Mouse (Mus musculus): ENCODE results near the gene Rft1.
A peak's percentile ranks its signal among the peaks of the same experiment; 100 is the strongest.

Rft1 gene

GRCm38 (mm10) chr14:30697407-30698052 lies 43.4 kb downstream of the Rft1 start:
- Histone ChIP-seq H3K27me3 (ENCODE audit: insufficient read depth, low read length) (no peaks in the 10 kb centered on the region), H3K4me3 (replicated peaks; ENCODE audit: low read length) (no peak overlapping the region), H3K36me3 (ENCODE audit: insufficient read depth, low read length) (peaks cover 9% of the 10 kb centered on the region; the same call in 1 of the 2 replicates), H3K9me3 (ENCODE audit: low read length) (no peaks in the 10 kb centered on the region), H3K4me1 (replicated peaks; ENCODE audit: low read depth, low read length) (no peaks in the 10 kb centered on the region)
- no peak for TF ChIP-seq POU5F1 (IDR thresholded peaks at IDR 0.05; ENCODE audit: borderline replicate concordance, low read length)
- no peak for TF ChIP-seq NANOG (IDR thresholded peaks at IDR 0.05; ENCODE audit: borderline replicate concordance, low read length)
- TF ChIP-seq CTCF (conservative IDR thresholded peaks at IDR 0.05; ENCODE audit: low read length), result no peak

GRCm38 (mm10) chr14:30699656-30700055 lies 45.5 kb downstream of the Rft1 start:
- H3K9me3 ChIP-seq (ENCODE audit: low read length), result no peaks in the 10 kb centered on the region
- H3K36me3 ChIP-seq (ENCODE audit: insufficient read depth, low read length), result peaks cover 4% of the 10 kb centered on the region; the same call in 1 of the 2 replicates
- 0 out of 2 replicates have a peak, but pooled peaks cover under 1% of the 10 kb centered on the region for H3K27me3 ChIP-seq (ENCODE audit: insufficient read depth, low read length)
- no peaks in the 10 kb centered on the region for H3K4me1 ChIP-seq (replicated peaks; ENCODE audit: low read depth, low read length)
- H3K4me3 ChIP-seq (replicated peaks; ENCODE audit: low read length), result no peak overlapping the region
- no peak for TF ChIP-seq POU5F1 (IDR thresholded peaks at IDR 0.05; ENCODE audit: borderline replicate concordance, low read length)
- no peak for TF ChIP-seq NANOG (IDR thresholded peaks at IDR 0.05; ENCODE audit: borderline replicate concordance, low read length)
- peak; percentile 89 for TF ChIP-seq CTCF (conservative IDR thresholded peaks at IDR 0.05; ENCODE audit: low read length)

GRCm38 (mm10) chr14:30702512-30702911 lies 48.4 kb downstream of the Rft1 start:
- Histone ChIP-seq H3K36me3 (ENCODE audit: insufficient read depth, low read length) (no peaks in the 10 kb centered on the region), H3K4me3 (replicated peaks; ENCODE audit: low read length) (no peak overlapping the region)
- TF ChIP-seq NANOG (IDR thresholded peaks at IDR 0.05; ENCODE audit: borderline replicate concordance, low read length) (no peak), CTCF (conservative IDR thresholded peaks at IDR 0.05; ENCODE audit: low read length) (no peak)

GRCm38 (mm10) chr14:30703079-30703478 lies 48.9 kb downstream of the Rft1 start:
- Histone ChIP-seq H3K4me1 (replicated peaks; ENCODE audit: low read depth, low read length) (no peaks in the 10 kb centered on the region), H3K9me3 (ENCODE audit: low read length) (no peaks in the 10 kb centered on the region), H3K36me3 (ENCODE audit: insufficient read depth, low read length) (no peaks in the 10 kb centered on the region), H3K4me3 (replicated peaks; ENCODE audit: low read length) (no peak overlapping the region), H3K27me3 (ENCODE audit: insufficient read depth, low read length) (peaks cover 17% of the 10 kb centered on the region)
- TF ChIP-seq CTCF (conservative IDR thresholded peaks at IDR 0.05; ENCODE audit: low read length), result no peak
- TF ChIP-seq POU5F1 (IDR thresholded peaks at IDR 0.05; ENCODE audit: borderline replicate concordance, low read length), result no peak
- no peak for TF ChIP-seq NANOG (IDR thresholded peaks at IDR 0.05; ENCODE audit: borderline replicate concordance, low read length)

More at GRCm38 (mm10) chr14:30702512-30702911, 48.4 kb downstream of the Rft1 start:
- H3K27me3 ChIP-seq (ENCODE audit: insufficient read depth, low read length), result peaks cover 17% of the 10 kb centered on the region
- no peaks in the 10 kb centered on the region for H3K4me1 ChIP-seq (replicated peaks; ENCODE audit: low read depth, low read length)
- H3K9me3 ChIP-seq (ENCODE audit: low read length), result no peaks in the 10 kb centered on the region

- Histone ChIP-seq H3K27me3 (ENCODE audit: insufficient read depth, low read length) (peaks cover 17% of the 10 kb centered on the region), H3K9me3 (ENCODE audit: low read length) (no peaks in the 10 kb centered on the region), H3K4me3 (replicated peaks; ENCODE audit: low read length) (no peak overlapping the region), H3K4me1 (replicated peaks; ENCODE audit: low read depth, low read length) (no peaks in the 10 kb centered on the region), H3K36me3 (ENCODE audit: insufficient read depth, low read length) (no peaks in the 10 kb centered on the region)
- no peak for TF ChIP-seq POU5F1 (IDR thresholded peaks at IDR 0.05; ENCODE audit: borderline replicate concordance, low read length)
- no peak for TF ChIP-seq NANOG (IDR thresholded peaks at IDR 0.05; ENCODE audit: borderline replicate concordance, low read length)
- no peak for TF ChIP-seq CTCF (conservative IDR thresholded peaks at IDR 0.05; ENCODE audit: low read length)
Observed at GRCm38 (mm10) chr14:30704098-30704855, 50.1 kb downstream of the Rft1 start.

GRCm38 (mm10) chr14:30711892-30712291 lies 57.7 kb downstream of the Rft1 start:
- Histone ChIP-seq H3K36me3 (ENCODE audit: insufficient read depth, low read length) (no peaks in the 10 kb centered on the region), H3K4me3 (replicated peaks; ENCODE audit: low read length) (no peak overlapping the region), H3K9me3 (ENCODE audit: low read length) (no peaks in the 10 kb centered on the region), H3K4me1 (replicated peaks; ENCODE audit: low read depth, low read length) (peaks cover 10% of the 10 kb centered on the region), H3K27me3 (ENCODE audit: insufficient read depth, low read length) (peaks cover 44% of the 10 kb centered on the region)
- TF ChIP-seq CTCF (conservative IDR thresholded peaks at IDR 0.05; ENCODE audit: low read length), result no peak
- TF ChIP-seq NANOG (IDR thresholded peaks at IDR 0.05; ENCODE audit: borderline replicate concordance, low read length), result no peak
- no peak for TF ChIP-seq POU5F1 (IDR thresholded peaks at IDR 0.05; ENCODE audit: borderline replicate concordance, low read length)

DNA sequence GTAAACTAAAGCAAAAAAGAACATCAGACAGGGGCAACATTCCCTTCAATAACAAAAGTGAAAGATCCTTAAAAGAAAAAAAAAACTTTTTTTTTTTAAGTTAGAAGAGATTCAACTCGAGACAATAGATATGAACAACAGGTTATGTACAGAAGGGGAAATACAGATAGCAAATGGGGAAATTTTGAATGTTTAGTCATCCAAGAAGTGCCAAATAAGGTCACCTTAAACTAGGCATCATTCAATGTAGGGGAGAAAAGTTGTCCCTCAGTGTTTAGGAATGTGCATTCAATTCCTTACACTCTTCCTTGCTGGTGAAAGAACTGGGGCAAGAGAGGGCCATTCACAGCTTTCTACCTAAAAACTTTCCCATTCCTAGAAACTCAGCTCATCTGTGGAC lies 59.6 kb downstream of the Rft1 start:
- H3K4me3 ChIP-seq (replicated peaks; ENCODE audit: low read length), result no peak overlapping the region
- H3K27me3 ChIP-seq (ENCODE audit: insufficient read depth, low read length), result peaks cover 56% of the 10 kb centered on the region
- peaks cover 21% of the 10 kb centered on the region for H3K4me1 ChIP-seq (replicated peaks; ENCODE audit: low read depth, low read length)
- H3K36me3 ChIP-seq (ENCODE audit: insufficient read depth, low read length), result no peaks in the 10 kb centered on the region
- no peak for TF ChIP-seq CTCF (conservative IDR thresholded peaks at IDR 0.05; ENCODE audit: low read length)
- TF ChIP-seq POU5F1 (IDR thresholded peaks at IDR 0.05; ENCODE audit: borderline replicate concordance, low read length), result no peak
- no peak for TF ChIP-seq NANOG (IDR thresholded peaks at IDR 0.05; ENCODE audit: borderline replicate concordance, low read length)
- H3K9me3 ChIP-seq (ENCODE audit: low read length), result no peaks in the 10 kb centered on the region

- peak within 1 kb of the TSS; percentile 90 for H3K4me3 ChIP-seq (replicated peaks; ENCODE audit: low read length)
- TF ChIP-seq NANOG (IDR thresholded peaks at IDR 0.05; ENCODE audit: borderline replicate concordance, low read length), result no peak
- TF ChIP-seq POU5F1 (IDR thresholded peaks at IDR 0.05; ENCODE audit: borderline replicate concordance, low read length), result no peak
- TF ChIP-seq CTCF (conservative IDR thresholded peaks at IDR 0.05; ENCODE audit: low read length), result no peak
- peaks cover 57% of the 10 kb centered on the region for H3K27me3 ChIP-seq (ENCODE audit: insufficient read depth, low read length)
- H3K4me1 ChIP-seq (replicated peaks; ENCODE audit: low read depth, low read length), result peaks cover 21% of the 10 kb centered on the region
- H3K9me3 ChIP-seq (ENCODE audit: low read length), result no peaks in the 10 kb centered on the region
- H3K36me3 ChIP-seq (ENCODE audit: insufficient read depth, low read length), result no peaks in the 10 kb centered on the region
Observed at GRCm38 (mm10) chr14:30714799-30715617, 60.8 kb downstream of the Rft1 start, which contains the start of gene Sfmbt1. Gene Sfmbt1 (plus strand): TSS chr14:30714849.

Measured in E14TG2a.4 (cell line).